Mouse (Mus musculus) MEL (cell line): ENCODE measurements around the gene Fbxo2. TPM values are rescaled to one million over a fixed set of nuclear protein-coding genes. Genes with fewer than 3 reads are reported as not detected.

Experiments used
- DNase-seq: peaks from one replicate; pipeline ENCODE4 v3.0.0; 2011; ENCODE audit warnings: low read depth, low spot score
- H3K27ac ChIP-seq: 2 replicates; pipeline ENCODE4 v1.5.1; 2012; ENCODE audit warnings: low read depth, mild to moderate bottlenecking, control low read depth, low read length, moderate library complexity; ENCODE audit not compliant: control insufficient read depth
- H3K27me3 ChIP-seq, 2 experiments: fragments of 150-350 bp in 1 of 2; sonication (generic) in 1 of 2; 2 replicates each; pipeline ENCODE4 v1.6.1; 2012; ENCODE audit warnings: low read length in 2 of 2, mild to moderate bottlenecking in 2 of 2, improper control_type of control experiment in 1 of 2, moderate library complexity in 1 of 2; ENCODE audit not compliant: insufficient read depth in 2 of 2, control insufficient read depth in 1 of 2
- H3K36me3 ChIP-seq, 2 experiments: 2 replicates each; pipeline ENCODE4 v1.6.1; 2012 to 2014; ENCODE audit warnings: low read length in 2 of 2, improper control_type of control experiment in 1 of 2, inconsistent platforms in 1 of 2, mild to moderate bottlenecking in 1 of 2; ENCODE audit not compliant: insufficient read depth in 2 of 2, control insufficient read depth in 1 of 2
- H3K4me1 ChIP-seq, 2 experiments: fragments of 150-350 bp in 1 of 2; sonication (generic) in 1 of 2; 2 replicates each; pipeline ENCODE4 v1.6.1; 2012; ENCODE audit warnings: low read length in 2 of 2, improper control_type of control experiment in 1 of 2, mild to moderate bottlenecking in 1 of 2; ENCODE audit not compliant: insufficient read depth in 2 of 2, control insufficient read depth in 1 of 2
- H3K4me3 ChIP-seq, 2 experiments: fragments of 150-350 bp in 1 of 2; sonication (generic) in 1 of 2; 2 replicates each; pipeline ENCODE4 v1.5.1; 2012; ENCODE audit warnings: low read depth in 2 of 2, low read length in 2 of 2, mild to moderate bottlenecking in 2 of 2, moderate library complexity in 2 of 2, control low read depth in 1 of 2, improper control_type of control experiment in 1 of 2; ENCODE audit not compliant: control insufficient read depth in 1 of 2, insufficient read depth in 1 of 2
- H3K79me2 ChIP-seq: 2 replicates; pipeline ENCODE4 v1.6.1; 2012; ENCODE audit warnings: mild to moderate bottlenecking, low read length, moderate library complexity; ENCODE audit not compliant: control insufficient read depth, poor library complexity, insufficient read depth
- H3K9ac ChIP-seq: 2 replicates; pipeline ENCODE4 v1.6.1; 2012; ENCODE audit warnings: low read depth, mild to moderate bottlenecking, control low read depth, low read length, moderate library complexity; ENCODE audit not compliant: control insufficient read depth, poor library complexity, severe bottlenecking
- H3K9me3 ChIP-seq: fragments of 150-350 bp; sonication (generic); replicated peaks from 2 replicates; pipeline ENCODE4 v1.6.1; 2012; ENCODE audit warnings: mild to moderate bottlenecking, low read length, improper control_type of control experiment, moderate library complexity; ENCODE audit not compliant: insufficient read depth
- BHLHE40 ChIP-seq: IDR thresholded peaks from 2 replicates; pipeline ENCODE4 v1.6.1; 2012; ENCODE audit warnings: low read depth, mild to moderate bottlenecking, inconsistent platforms, low read length, improper control_type of control experiment, borderline replicate concordance
- CHD2 ChIP-seq: IDR thresholded peaks from 2 replicates; pipeline ENCODE4 v1.6.1; 2011; ENCODE audit warnings: low read length, improper control_type of control experiment
- CTCF ChIP-seq, 3 experiments: IDR thresholded peaks in 2 of 3; conservative IDR thresholded peaks in 1 of 3; 2 replicates each; pipeline ENCODE4 v1.5.1; 2011 to 2012; ENCODE audit warnings: low read length in 3 of 3, low read depth in 2 of 3, mild to moderate bottlenecking in 2 of 3, improper control_type of control experiment in 1 of 3, inconsistent platforms in 1 of 3, mixed read lengths in 1 of 3, moderate library complexity in 1 of 3; ENCODE audit not compliant: control insufficient read depth in 1 of 3, insufficient read depth in 1 of 3, poor library complexity in 1 of 3, severe bottlenecking in 1 of 3
- E2F4 ChIP-seq: IDR thresholded peaks from 2 replicates; pipeline ENCODE4 v1.6.1; 2011; ENCODE audit warnings: low read depth, low read length, improper control_type of control experiment, borderline replicate concordance
- ELF1 ChIP-seq: IDR thresholded peaks from 2 replicates; pipeline ENCODE4 v1.6.1; 2014; ENCODE audit warnings: low read depth, mild to moderate bottlenecking, inconsistent platforms, low read length, improper control_type of control experiment, moderate library complexity
- EP300 ChIP-seq, 2 experiments: IDR thresholded peaks; 2 replicates each; pipeline ENCODE4 v1.6.1; 2011; ENCODE audit warnings: improper control_type of control experiment in 2 of 2, low read length in 2 of 2, low read depth in 1 of 2, mild to moderate bottlenecking in 1 of 2
- HCFC1 ChIP-seq: IDR thresholded peaks from 2 replicates; pipeline ENCODE4 v1.6.1; 2012; ENCODE audit warnings: low read depth, mild to moderate bottlenecking, inconsistent platforms, low read length, improper control_type of control experiment, moderate library complexity
- NRF1 ChIP-seq: IDR thresholded peaks from 2 replicates; pipeline ENCODE4 v1.6.1; 2014; ENCODE audit warnings: low read depth, mild to moderate bottlenecking, inconsistent platforms, low read length, improper control_type of control experiment, moderate library complexity; ENCODE audit not compliant: poor library complexity, insufficient read depth, severe bottlenecking
- RAD21 ChIP-seq: IDR thresholded peaks from 2 replicates; pipeline ENCODE4 v1.6.1; 2011; ENCODE audit warnings: mild to moderate bottlenecking, low read depth, low read length, improper control_type of control experiment
- SIN3A ChIP-seq: IDR thresholded peaks from 2 replicates; pipeline ENCODE4 v1.6.1; 2012; ENCODE audit warnings: low read length, improper control_type of control experiment, inconsistent platforms
- SMC3 ChIP-seq: IDR thresholded peaks from 2 replicates; pipeline ENCODE4 v1.6.1; 2011; ENCODE audit warnings: low read depth, low read length, improper control_type of control experiment
- TAL1 ChIP-seq: IDR thresholded peaks from 2 replicates; pipeline ENCODE4 v1.6.1; 2012; ENCODE audit warnings: mild to moderate bottlenecking, inconsistent platforms, low read length, moderate library complexity, mixed read lengths
- TBP ChIP-seq: IDR thresholded peaks from 2 replicates; pipeline ENCODE4 v1.8.0; 2011; ENCODE audit warnings: low read depth, low read length, improper control_type of control experiment
- UBTF ChIP-seq: IDR thresholded peaks from 2 replicates; pipeline ENCODE4 v1.6.1; 2012; ENCODE audit warnings: low read depth, mild to moderate bottlenecking, inconsistent platforms, low read length, improper control_type of control experiment, moderate library complexity, borderline replicate concordance; ENCODE audit not compliant: insufficient read depth
- USF1 ChIP-seq: IDR thresholded peaks from 2 replicates; pipeline ENCODE4 v1.6.1; 2014; ENCODE audit warnings: low read depth, mild to moderate bottlenecking, inconsistent platforms, low read length, improper control_type of control experiment, moderate library complexity
- USF2 ChIP-seq, 2 experiments: IDR thresholded peaks; 2 replicates each; pipeline ENCODE4 v1.6.1; 2011 to 2012; ENCODE audit warnings: improper control_type of control experiment in 2 of 2, low read length in 2 of 2, borderline replicate concordance in 1 of 2, inconsistent platforms in 1 of 2, low read depth in 1 of 2, mild to moderate bottlenecking in 1 of 2; ENCODE audit not compliant: insufficient read depth in 1 of 2
- ZC3H11A ChIP-seq: IDR thresholded peaks from 2 replicates; pipeline ENCODE4 v1.6.1; 2012; ENCODE audit warnings: low read depth, mild to moderate bottlenecking, inconsistent platforms, low read length, improper control_type of control experiment
- ZMIZ1 ChIP-seq: IDR thresholded peaks from 2 replicates; pipeline ENCODE4 v1.6.1; 2012; ENCODE audit warnings: low read depth, mild to moderate bottlenecking, inconsistent platforms, low read length, improper control_type of control experiment, moderate library complexity
- polyA plus RNA-seq, 2 experiments: library from polyadenylated mRNA; stranded (reverse) in 1 of 2; unstranded in 1 of 2; fragments of >175 nt in 1 of 2; fragments of >200 nt in 1 of 2; gene quantifications; 2 replicates each; pipeline versions ENCODE4 v1.2.1 to v1.2.4; 2012; ENCODE audit warnings: low replicate concordance in 2 of 2, low read depth in 1 of 2; ENCODE audit not compliant: insufficient read length in 2 of 2, insufficient read depth in 1 of 2, missing spikeins in 1 of 2
- total RNA-seq: library from RNA; depleted of rRNA; stranded (reverse); fragments of 300-350 nt; gene quantifications from 2 replicates; pipeline ENCODE4 v1.2.3, GENCODE M21; 2012

Fbxo2 gene
- total and polyA plus RNA-seq, 3 experiments, result 0.35 to 2.7 TPM; not detected in 1

DNA sequence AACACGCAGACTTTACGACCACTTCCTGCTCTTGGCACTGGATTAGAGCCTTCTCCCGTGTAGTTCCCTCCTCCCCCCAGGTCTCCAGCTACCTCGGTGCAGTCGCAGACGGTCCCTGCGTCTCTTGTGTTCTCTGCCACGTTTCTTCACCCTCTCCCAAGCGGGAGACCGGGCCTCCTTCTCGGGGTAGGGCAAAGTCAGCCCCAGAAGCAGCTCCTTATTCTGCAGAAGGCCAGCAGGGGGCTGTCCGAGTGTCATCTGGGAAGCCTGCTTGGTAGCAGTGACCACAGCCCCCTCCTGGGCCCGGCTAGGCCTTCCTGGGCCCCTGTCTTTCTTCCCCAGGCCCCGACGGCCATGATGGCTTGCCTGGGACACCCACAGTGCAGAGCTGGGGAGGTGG lies 45.0 kb upstream of the Fbxo2 start (continued):
- no peak for TF ChIP-seq BHLHE40
- no peak for TF ChIP-seq ZC3H11A
- TF ChIP-seq ZMIZ1, result no peak
- TF ChIP-seq CHD2, result no peak
- no peak for TF ChIP-seq USF1

DNA sequence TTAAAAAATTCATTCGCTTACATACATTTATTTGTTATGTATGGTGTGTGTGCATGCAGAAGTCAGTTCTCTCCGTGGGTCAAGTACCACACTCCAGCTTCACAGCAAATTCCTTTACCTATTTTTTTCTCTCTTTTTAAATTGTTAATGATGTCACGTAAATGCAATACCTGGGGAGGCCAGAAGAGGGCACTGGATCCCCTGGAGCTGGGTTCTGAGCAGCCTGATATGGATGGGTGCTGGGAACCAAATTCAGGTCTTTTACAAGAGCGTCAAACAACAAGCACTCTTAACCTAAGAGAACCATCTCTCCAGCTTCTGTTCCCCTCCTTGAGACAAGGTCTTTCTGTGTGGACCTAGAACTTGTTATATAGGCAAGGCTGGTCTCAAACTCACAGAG lies 43.8 kb upstream of the Fbxo2 start:
- H3K36me3 ChIP-seq, result no peaks in the 10 kb centered on the region; a peak in 1 of 4 replicates
- H3K27me3 ChIP-seq, result no peaks in the 10 kb centered on the region
- DNase-seq, result peak; percentile 67
- no peak overlapping the region for H3K4me3 ChIP-seq
- no peak overlapping the region for H3K9ac ChIP-seq
- peaks cover 0 to 5% of the 10 kb centered on the region in 2 experiments; a peak in 2 of 4 replicates for H3K4me1 ChIP-seq
- H3K79me2 ChIP-seq, result no peaks in the 10 kb centered on the region
- no peaks in the 10 kb centered on the region for H3K9me3 ChIP-seq
- TF ChIP-seq HCFC1 (no peak), UBTF (no peak), RAD21 (peak; percentile 22), ZMIZ1 (no peak), USF1 (no peak), ELF1 (no peak), TBP (no peak), SMC3 (peak; percentile 36), EP300 (IDR thresholded peaks at IDR 0.05; ENCODE audit: low read depth in 1 of 2, low read length in 2 of 2) (no peak), TAL1 (no peak), CTCF (IDR thresholded peaks at IDR 0.05 in 2 of 3, conservative IDR thresholded peaks at IDR 0.05 in 1 of 3; ENCODE audit: control insufficient read depth in 1 of 3, insufficient read depth in 1 of 3, low read depth in 2 of 3, low read length in 3 of 3, poor library complexity in 1 of 3, severe bottlenecking in 1 of 3) (peak; percentile 56 to 66 (median 63)), E2F4 (no peak), SIN3A (no peak), NRF1 (no peak)
- no peak overlapping the region for H3K27ac ChIP-seq

DNA sequence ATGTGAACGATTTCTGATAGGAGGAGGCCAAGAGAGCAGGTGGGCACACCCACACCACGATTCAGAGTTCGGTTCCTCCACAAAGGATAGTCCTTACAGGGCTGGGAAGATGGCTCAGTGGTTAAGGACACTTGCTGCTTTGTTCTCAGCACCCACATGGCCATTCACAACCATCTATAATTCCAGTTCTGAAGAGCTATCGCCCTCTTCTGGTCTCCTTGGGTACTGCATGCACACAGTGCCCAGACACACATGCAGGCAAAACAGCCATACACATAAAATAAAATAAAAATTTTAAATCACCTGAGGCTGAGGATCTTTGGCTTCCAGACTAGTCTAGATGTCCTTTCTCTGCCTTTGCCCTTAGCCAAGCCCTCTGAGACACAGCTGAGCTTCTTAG lies 43.0 kb upstream of the Fbxo2 start:
- Histone ChIP-seq H3K36me3 (no peaks in the 10 kb centered on the region; a peak in 1 of 4 replicates), H3K4me1 (peaks cover 0 to 5% of the 10 kb centered on the region in 2 experiments; a peak in 2 of 4 replicates), H3K79me2 (no peaks in the 10 kb centered on the region), H3K27me3 (no peaks in the 10 kb centered on the region), H3K9me3 (no peaks in the 10 kb centered on the region), H3K4me3 (no peak overlapping the region), H3K27ac (no peak overlapping the region), H3K9ac (no peak overlapping the region)
- peak; percentile 52 for DNase-seq
- TF ChIP-seq CTCF (IDR thresholded peaks at IDR 0.05 in 2 of 3, conservative IDR thresholded peaks at IDR 0.05 in 1 of 3; ENCODE audit: control insufficient read depth in 1 of 3, insufficient read depth in 1 of 3, low read depth in 2 of 3, low read length in 3 of 3, poor library complexity in 1 of 3, severe bottlenecking in 1 of 3) (peak; percentile 48 to 67 (median 50)), SIN3A (no peak), USF2 (IDR thresholded peaks at IDR 0.05; ENCODE audit: borderline replicate concordance in 1 of 2, insufficient read depth in 1 of 2, low read depth in 1 of 2, low read length in 2 of 2) (no peak), RAD21 (peak; percentile 5), EP300 (IDR thresholded peaks at IDR 0.05; ENCODE audit: low read depth in 1 of 2, low read length in 2 of 2) (no peak), TBP (no peak)
